8 mouse cellular contexts compared by ENCODE assay signal in genomic region chr2:68744599-68744998, GRCm38 (mm10).
DNase-seq lines count a peak whose midpoint lies in the region; ATAC-seq lines count a peak whose summit lies in the region.

No protein-coding gene starts in this region.

- H3K36me3 ChIP-seq in hindbrain, embryonic 11.5 days (ENCODE audit: control insufficient read depth, insufficient read depth, low read length), result no peaks in the 10 kb centered on the region
- no peaks in the 10 kb centered on the region for H3K36me3 ChIP-seq in hindbrain, embryonic 10.5 days

- no peaks in the 10 kb centered on the region for H3K4me1 ChIP-seq in hindbrain, embryonic 11.5 days (replicated peaks; ENCODE audit: control insufficient read depth, insufficient read depth, low read length)
- no peaks in the 10 kb centered on the region for H3K4me1 ChIP-seq in hindbrain, embryonic 10.5 days (replicated peaks)

- DNase-seq in hindbrain, embryonic 11.5 days (ENCODE audit: low spot score), result peak; percentile 36
- DNase-seq in hindbrain, embryonic 10.5 days (ENCODE audit: low spot score), result no peak
- DNase-seq in thymus, postnatal 4 days, result peak; percentile 21
- DNase-seq in thymus, postnatal 36 days, result no peak
- peak; percentile 26 for DNase-seq in forelimb bud, embryonic 11.5 days (ENCODE audit: low read depth, low spot score)
- no peak for DNase-seq in T-cell, adult 2 months (ENCODE audit: low spot score)
- DNase-seq in urinary bladder, adult 2 months (ENCODE audit: low spot score), result no peak
- DNase-seq in Muller cell, postnatal 12 days (ENCODE audit: inconsistent ontology term), result no peak

- H3K4me3 ChIP-seq in hindbrain, embryonic 11.5 days (ENCODE audit: low read depth, low read length), result no peak overlapping the region
- H3K4me3 ChIP-seq in hindbrain, embryonic 10.5 days, result no peak overlapping the region

- ATAC-seq in hindbrain, embryonic 11.5 days (ENCODE audit: low FRiP score), result no peak

- no peaks in the 10 kb centered on the region for H3K9me3 ChIP-seq in hindbrain, embryonic 11.5 days (ENCODE audit: control insufficient read depth, low read length)
- 0 out of 2 replicates have a peak, but pooled peaks cover 2% of the 10 kb centered on the region for H3K9me3 ChIP-seq in hindbrain, embryonic 10.5 days

- no peak overlapping the region for H3K9ac ChIP-seq in hindbrain, embryonic 11.5 days (ENCODE audit: low read depth, low read length)

- 80% methylated on average over 4 of the region's 4 CpGs for WGBS in hindbrain, embryonic 11.5 days
- WGBS in hindbrain, embryonic 10.5 days, result 78% methylated on average over 4 of the region's 4 CpGs

- no peak overlapping the region for H3K27ac ChIP-seq in hindbrain, embryonic 11.5 days (ENCODE audit: low read depth, low read length)
- no peak overlapping the region for H3K27ac ChIP-seq in hindbrain, embryonic 10.5 days

- H3K4me2 ChIP-seq in hindbrain, embryonic 11.5 days (replicated peaks; ENCODE audit: low read depth, low read length), result no peak overlapping the region

- H3K27me3 ChIP-seq in hindbrain, embryonic 11.5 days (ENCODE audit: control insufficient read depth, insufficient read depth, low read length), result no peaks in the 10 kb centered on the region
- no peaks in the 10 kb centered on the region for H3K27me3 ChIP-seq in hindbrain, embryonic 10.5 days (ENCODE audit: insufficient read depth, poor library complexity, severe bottlenecking)

Comparison
In these comparisons a context has a peak if more than half of its experiments do, and no peak if none do; other contexts are left out.
1. DNase-seq: peak in hindbrain, embryonic 11.5 days (single experiment), thymus, postnatal 4 days (single experiment) and forelimb bud, embryonic 11.5 days (single experiment); none in hindbrain, embryonic 10.5 days (single experiment), thymus, postnatal 36 days (0 of 2), T-cell, adult 2 months (single experiment), urinary bladder, adult 2 months (single experiment) and Muller cell, postnatal 12 days (single experiment).